Mouse (Mus musculus) neural tube, embryonic 13.5 days (tissue): ENCODE results near the gene Caps2. TPM values are rescaled to one million over a fixed set of nuclear protein-coding genes. Genes with fewer than 3 reads are reported as not detected.
"Not testable (repeated sequence)": the region's sequence is repeated elsewhere in the genome, so short reads cannot be mapped to it uniquely, and the experiment has no call there.

Experiments used
- ATAC-seq: fragments of 200-750 bp; cut with Nextera tagmentation; 2 replicates; pipeline ENCODE4 v1.8.0; 2017; ENCODE audit warnings: low read depth, mild to moderate bottlenecking, moderate TSS enrichment, moderate library complexity
- H3K27ac ChIP-seq: fragments of 300-500 bp; sonication (generic); replicated peaks from 2 replicates; pipeline ENCODE4 v1.5.1; 2015; ENCODE audit warnings: moderate library complexity, mild to moderate bottlenecking, inconsistent platforms
- H3K27me3 ChIP-seq: fragments of 300-500 bp; sonication (generic); 2 replicates; pipeline ENCODE4 v1.6.1; 2015; ENCODE audit warnings: mild to moderate bottlenecking, inconsistent platforms
- H3K36me3 ChIP-seq: fragments of 300-500 bp; sonication (generic); 2 replicates; pipeline ENCODE4 v1.6.1; 2015; ENCODE audit warnings: mild to moderate bottlenecking, inconsistent platforms
- H3K4me1 ChIP-seq: fragments of 300-500 bp; sonication (generic); replicated peaks from 2 replicates; pipeline ENCODE4 v1.6.1; 2015; ENCODE audit warnings: inconsistent platforms
- H3K4me2 ChIP-seq: fragments of 300-500 bp; sonication (generic); 2 replicates; pipeline ENCODE4 v1.6.1; 2015; ENCODE audit warnings: inconsistent platforms, mild to moderate bottlenecking, moderate library complexity
- H3K4me3 ChIP-seq: fragments of 300-500 bp; sonication (generic); 2 replicates; pipeline ENCODE4 v1.5.1; 2015; ENCODE audit warnings: mild to moderate bottlenecking, inconsistent platforms
- H3K9ac ChIP-seq: fragments of 300-500 bp; sonication (generic); 2 replicates; pipeline ENCODE4 v1.6.1; 2015; ENCODE audit warnings: moderate library complexity, mild to moderate bottlenecking, inconsistent platforms
- H3K9me3 ChIP-seq: fragments of 300-500 bp; sonication (generic); 2 replicates; pipeline ENCODE4 v1.6.1; 2016; ENCODE audit warnings: inconsistent platforms
- WGBS: fragments of 180-500 bp; shearing (Covaris S2); methylation state at CpG from one replicate; pipeline ENCODE4 v1.1.7; 2015; 5-methylcytosine and 5-hydroxymethylcytosine counted together
- polyA plus RNA-seq: library from polyadenylated mRNA; unstranded; fragments of >200 nt; fragmentation: Nextera tagmentation; extraction: Ambion mirVana; gene quantifications from 2 replicates; pipeline ENCODE4 v1.2.1, GENCODE M21; 2015

The Caps2 gene
- polyA plus RNA-seq, 1 experiment from 2014 or later, result 0.24 TPM

GRCm38 (mm10) chr10:112227073-112227472, 63.7 kb downstream of the Caps2 start:
- no peaks in the 10 kb centered on the region for H3K36me3 ChIP-seq
- no peaks in the 10 kb centered on the region for H3K9me3 ChIP-seq
- no peaks in the 10 kb centered on the region for H3K4me1 ChIP-seq
- no peak overlapping the region for H3K4me2 ChIP-seq
- H3K9ac ChIP-seq, result no peak overlapping the region
- no peak overlapping the region for H3K4me3 ChIP-seq
- no peak for ATAC-seq
- 82% methylated on average over 1 of the region's 1 CpGs for WGBS
- no peaks in the 10 kb centered on the region for H3K27me3 ChIP-seq
- H3K27ac ChIP-seq, result no peak overlapping the region

- not testable (repeated sequence) for H3K4me3 ChIP-seq, H3K36me3 ChIP-seq, H3K4me2 ChIP-seq, H3K27me3 ChIP-seq, H3K27ac ChIP-seq, H3K4me1 ChIP-seq, H3K9ac ChIP-seq, H3K9me3 ChIP-seq, ATAC-seq
- WGBS, result 44% methylated on average over 6 of the region's 6 CpGs
Observed at GRCm38 (mm10) chr10:112229091-112229843, 65.8 kb downstream of the Caps2 start.

- H3K27me3 ChIP-seq, H3K27ac ChIP-seq, H3K4me1 ChIP-seq, ATAC-seq, H3K4me2 ChIP-seq, H3K9ac ChIP-seq, H3K9me3 ChIP-seq, H3K4me3 ChIP-seq, H3K36me3 ChIP-seq: not testable (repeated sequence)
- 12% methylated on average over 1 of the region's 1 CpGs for WGBS
Observed at GRCm38 (mm10) chr10:112232733-112233132, 69.3 kb downstream of the Caps2 start.

GRCm38 (mm10) chr10:112235396-112235940, 72.0 kb downstream of the Caps2 start:
- not testable (repeated sequence) for H3K4me1 ChIP-seq, H3K27ac ChIP-seq, H3K9ac ChIP-seq, H3K27me3 ChIP-seq, H3K4me2 ChIP-seq, ATAC-seq, H3K4me3 ChIP-seq, H3K9me3 ChIP-seq, H3K36me3 ChIP-seq
- WGBS, result 84% methylated on average over 5 of the region's 5 CpGs

- Histone ChIP-seq H3K4me1 (no peaks in the 10 kb centered on the region), H3K9me3 (no peaks in the 10 kb centered on the region), H3K27ac (no peak overlapping the region), H3K36me3 (no peaks in the 10 kb centered on the region), H3K4me2 (no peak overlapping the region), H3K4me3 (no peak overlapping the region), H3K27me3 (no peaks in the 10 kb centered on the region), H3K9ac (no peak overlapping the region)
- WGBS, result 58% methylated on average over 2 of the region's 2 CpGs
- ATAC-seq, result no peak
Observed at GRCm38 (mm10) chr10:112248273-112248672, 84.9 kb downstream of the Caps2 start.

- no peak for ATAC-seq
Observed at GRCm38 (mm10) chr10:112263467-112263866, 100.0 kb downstream of the Caps2 start.

More at GRCm38 (mm10) chr10:112263467-112263866, 100.0 kb downstream of the Caps2 start:
- no peak overlapping the region for H3K4me3 ChIP-seq
- no peaks in the 10 kb centered on the region for H3K36me3 ChIP-seq
- 80% methylated on average over 3 of the region's 3 CpGs for WGBS
- H3K27ac ChIP-seq, result no peak overlapping the region
- H3K9ac ChIP-seq, result no peak overlapping the region
- H3K9me3 ChIP-seq, result no peaks in the 10 kb centered on the region
- no peaks in the 10 kb centered on the region for H3K4me1 ChIP-seq
- no peaks in the 10 kb centered on the region for H3K27me3 ChIP-seq
- H3K4me2 ChIP-seq, result no peak overlapping the region

Other genes with a start within 250 kb of the Caps2 start
- 43.4 and 46.6 TPM in 2 replicates for gene Krr1, start 191.0 kb upstream of the Caps2 start, polyA plus RNA-seq
- 0.68 and 1.2 TPM in 2 replicates for gene Glipr1, start 161.0 kb upstream of the Caps2 start, polyA plus RNA-seq
- gene Glipr1l1, start 103.4 kb upstream of the Caps2 start, polyA plus RNA-seq, result not detected in 2 replicates
- gene Glipr1l2, start 80.3 kb upstream of the Caps2 start, polyA plus RNA-seq, result not detected in 2 replicates
- gene Glipr1l3, start 3.3 kb upstream of the Caps2 start, polyA plus RNA-seq, result 0.45 TPM in 1 of 2 replicates, not detected in the other
- 6.4 and 8.2 TPM in 2 replicates for gene Kcnc2, start 107.5 kb downstream of the Caps2 start, polyA plus RNA-seq